Mouse (Mus musculus): ENCODE results near the gene Anxa7. TPM values are rescaled to one million over a fixed set of nuclear protein-coding genes. Genes with fewer than 3 reads are reported as not detected.
A peak's percentile ranks its signal among the peaks of the same experiment; 100 is the strongest.

Gene Anxa7
- 44.8 and 52.0 TPM in 2 replicates for total RNA-seq (2012; rRNA removed)
- 10 to 100 TPM in 1 of 2 experiments, not detected in 1; 70.3 TPM for polyA plus RNA-seq (2012; ENCODE audit: insufficient read depth in 1 of 2, insufficient read length in 2 of 2, low read depth in 1 of 2, low replicate concordance in 2 of 2, missing spikeins in 1 of 2)

GRCm38 (mm10) chr14:20479291-20480194 lies at the start of gene Anxa7:
Anxa7 (minus strand) TSS chr14:20480133.
- H3K4me3 ChIP-seq (ENCODE audit: control insufficient read depth in 1 of 2, insufficient read depth in 1 of 2, low read depth in 2 of 2, low read length in 2 of 2), result peak within 1 kb of the TSS; percentile 81
- peak; percentile 88 for DNase-seq (ENCODE audit: low read depth, low spot score)
- H3K79me2 ChIP-seq (ENCODE audit: control insufficient read depth, insufficient read depth, low read length, poor library complexity), result peaks cover 15% of the 10 kb centered on the region
- no peaks in the 10 kb centered on the region for H3K9me3 ChIP-seq (replicated peaks; ENCODE audit: insufficient read depth, low read length)
- H3K27ac ChIP-seq (ENCODE audit: control insufficient read depth, low read depth, low read length), result peak within 1 kb of the TSS; percentile 99
- H3K9ac ChIP-seq (ENCODE audit: control insufficient read depth, low read depth, low read length, poor library complexity, severe bottlenecking), result peak within 1 kb of the TSS; percentile 72
- TF ChIP-seq RAD21 (IDR thresholded peaks at IDR 0.05; ENCODE audit: low read depth, low read length) (no peak), BHLHE40 (IDR thresholded peaks at IDR 0.05; ENCODE audit: borderline replicate concordance, low read depth, low read length) (no peak), ZMIZ1 (IDR thresholded peaks at IDR 0.05; ENCODE audit: low read depth, low read length) (no peak), MAX (IDR thresholded peaks at IDR 0.05; ENCODE audit: low read length) (peak; percentile 87), E2F4 (IDR thresholded peaks at IDR 0.05; ENCODE audit: borderline replicate concordance, low read depth, low read length) (no peak), MXI1 (IDR thresholded peaks at IDR 0.05; ENCODE audit: low read depth, low read length) (peak; percentile 78), KAT2A (conservative IDR thresholded peaks at IDR 0.05; ENCODE audit: low read depth, low read length) (no peak), POLR2A (IDR thresholded peaks at IDR 0.05; ENCODE audit: control insufficient read depth in 1 of 2, insufficient read depth in 1 of 2, low read depth in 1 of 2, low read length in 2 of 2, poor library complexity in 1 of 2) (peak; percentile 53 to 64; a peak in 2 of 4 replicates), POLR2AphosphoS2 (IDR thresholded peaks at IDR 0.05; ENCODE audit: low read length) (peak; percentile 67), USF2 (IDR thresholded peaks at IDR 0.05; ENCODE audit: borderline replicate concordance in 1 of 2, insufficient read depth in 1 of 2, low read depth in 1 of 2, low read length in 2 of 2) (no peak), SMC3 (IDR thresholded peaks at IDR 0.05; ENCODE audit: low read depth, low read length) (no peak), SIN3A (IDR thresholded peaks at IDR 0.05; ENCODE audit: low read length) (peak; percentile 55), MYC (IDR thresholded peaks at IDR 0.05; ENCODE audit: low read depth, low read length) (peak; percentile 56), EP300 (IDR thresholded peaks at IDR 0.05; ENCODE audit: low read depth in 1 of 2, low read length in 2 of 2) (0 out of 4 replicates have a peak, but pooled peaks of 1 of the 2 experiments have one; percentile 5), TAL1 (IDR thresholded peaks at IDR 0.05; ENCODE audit: low read length) (no peak), NELFE (IDR thresholded peaks at IDR 0.05; ENCODE audit: low read depth, low read length) (peak; percentile 69), MAFK (IDR thresholded peaks at IDR 0.05; ENCODE audit: borderline replicate concordance, low read depth, low read length) (peak; percentile 61; the same call in 1 of the 2 replicates), TBP (IDR thresholded peaks at IDR 0.05; ENCODE audit: low read depth, low read length) (0 out of 2 replicates have a peak, but pooled peaks have one; percentile 48), GATA1 (IDR thresholded peaks at IDR 0.05; ENCODE audit: low read depth, low read length) (no peak), ZNF384 (IDR thresholded peaks at IDR 0.05; ENCODE audit: low read depth, low read length) (no peak), ETS1 (IDR thresholded peaks at IDR 0.05; ENCODE audit: low read depth, low read length) (peak; percentile 9), TCF12 (IDR thresholded peaks at IDR 0.05; ENCODE audit: low read depth, low read length) (0 out of 2 replicates have a peak, but pooled peaks have one; percentile 5), NRF1 (IDR thresholded peaks at IDR 0.05; ENCODE audit: insufficient read depth, low read depth, low read length, poor library complexity, severe bottlenecking) (peak; percentile 54; the same call in 1 of the 2 replicates), MAZ (IDR thresholded peaks at IDR 0.05; ENCODE audit: low read depth, low read length) (peak; percentile 69; the same call in 1 of the 2 replicates), RCOR1 (IDR thresholded peaks at IDR 0.05; ENCODE audit: low read depth, low read length) (no peak), ELF1 (IDR thresholded peaks at IDR 0.05; ENCODE audit: low read depth, low read length) (no peak), UBTF (IDR thresholded peaks at IDR 0.05; ENCODE audit: borderline replicate concordance, insufficient read depth, low read depth, low read length) (no peak), CHD2 (IDR thresholded peaks at IDR 0.05; ENCODE audit: low read length) (no peak), CHD1 (IDR thresholded peaks at IDR 0.05; ENCODE audit: low read depth, low read length) (peak; percentile 26; the same call in 1 of the 2 replicates), USF1 (IDR thresholded peaks at IDR 0.05; ENCODE audit: low read depth, low read length) (peak; percentile 44)
- peaks cover 15 to 20% of the 10 kb centered on the region in 2 experiments for H3K4me1 ChIP-seq (ENCODE audit: control insufficient read depth in 1 of 2, insufficient read depth in 2 of 2, low read length in 2 of 2)
- no peaks in the 10 kb centered on the region for H3K27me3 ChIP-seq (ENCODE audit: control insufficient read depth in 1 of 2, insufficient read depth in 2 of 2, low read length in 2 of 2)
- H3K36me3 ChIP-seq (ENCODE audit: control insufficient read depth in 1 of 2, insufficient read depth in 2 of 2, low read length in 2 of 2), result peaks cover 1 to 36% of the 10 kb centered on the region in 2 experiments; a peak in 3 of 4 replicates
